Mouse (Mus musculus) embryo, embryonic 11.5 days (tissue): ENCODE results near the gene 4930503B20Rik.

Experiments
- DNase-seq: peaks from one replicate; pipeline ENCODE4 v3.0.0-alpha.2; 2012; ENCODE audit warnings: low read depth, low spot score

Gene 4930503B20Rik

DNA sequence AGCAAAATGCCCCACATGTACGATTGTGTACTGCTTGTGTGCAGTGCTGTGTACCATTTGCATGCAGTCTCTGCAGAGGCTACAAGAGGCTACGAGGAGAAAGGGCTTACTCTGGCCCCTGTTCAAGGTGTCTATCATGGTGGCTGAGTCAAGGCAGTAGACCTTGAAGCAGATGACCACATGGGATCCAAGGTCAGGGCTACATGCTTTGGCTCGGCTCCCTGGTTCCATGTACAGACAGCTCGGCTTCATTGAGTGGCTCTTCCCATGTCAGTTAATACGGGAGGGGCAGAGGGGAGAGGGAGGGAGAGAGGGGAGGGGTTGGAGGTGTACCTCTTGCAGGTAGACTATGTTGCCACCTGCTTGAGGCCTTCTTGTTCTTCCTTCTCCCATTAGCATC lies 1.3 kb upstream of the 4930503B20Rik start:
- DNase-seq, result no peak

DNA sequence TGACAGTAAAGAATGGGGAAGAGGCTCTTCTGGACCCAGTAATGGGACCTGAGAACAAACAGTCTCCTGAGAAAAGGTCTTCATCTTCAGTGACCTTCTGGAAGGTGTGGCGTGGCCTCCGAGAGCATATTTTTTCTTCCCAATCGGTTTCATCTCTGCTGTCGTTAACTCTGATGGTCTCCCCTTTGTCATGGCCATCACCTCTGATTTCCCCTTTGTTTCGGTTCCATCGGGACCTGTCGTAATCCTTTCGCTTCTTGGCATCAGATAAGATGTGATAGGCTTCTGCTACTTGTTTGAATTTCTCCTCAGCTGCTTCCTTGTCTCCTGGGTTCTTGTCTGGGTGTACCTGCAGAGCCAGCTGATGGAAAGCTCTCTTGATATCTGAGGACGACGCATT lies 401 bp downstream of the 4930503B20Rik start:
- no peak for DNase-seq

DNA sequence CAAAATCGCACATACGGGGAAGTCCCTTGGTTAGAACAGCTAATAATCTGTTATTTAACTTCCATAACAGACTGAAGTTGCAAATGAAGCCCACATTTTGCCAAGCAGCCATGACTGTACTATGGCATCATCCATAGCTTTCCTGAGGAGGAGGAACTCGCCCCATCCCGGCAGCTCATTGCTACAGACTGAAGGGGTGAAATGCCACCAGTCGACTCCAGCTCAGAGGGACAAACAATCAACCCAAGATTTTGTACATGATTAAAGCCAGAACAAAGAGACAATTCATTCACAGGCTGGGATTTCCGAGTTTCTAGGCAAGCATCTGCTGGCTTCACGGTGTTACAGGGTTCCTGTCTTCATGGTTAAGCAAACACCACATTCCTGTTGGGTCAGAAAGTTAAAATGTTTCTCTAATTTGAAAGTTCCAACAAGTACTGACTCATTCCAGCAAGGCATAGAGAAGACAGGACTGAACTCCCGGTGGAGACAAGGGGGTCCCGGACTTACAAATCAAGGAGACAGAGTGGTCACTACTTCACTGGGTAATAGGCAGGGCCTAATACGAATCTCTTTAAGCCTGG lies 1.7 kb downstream of the 4930503B20Rik start:
- no peak for DNase-seq

DNA sequence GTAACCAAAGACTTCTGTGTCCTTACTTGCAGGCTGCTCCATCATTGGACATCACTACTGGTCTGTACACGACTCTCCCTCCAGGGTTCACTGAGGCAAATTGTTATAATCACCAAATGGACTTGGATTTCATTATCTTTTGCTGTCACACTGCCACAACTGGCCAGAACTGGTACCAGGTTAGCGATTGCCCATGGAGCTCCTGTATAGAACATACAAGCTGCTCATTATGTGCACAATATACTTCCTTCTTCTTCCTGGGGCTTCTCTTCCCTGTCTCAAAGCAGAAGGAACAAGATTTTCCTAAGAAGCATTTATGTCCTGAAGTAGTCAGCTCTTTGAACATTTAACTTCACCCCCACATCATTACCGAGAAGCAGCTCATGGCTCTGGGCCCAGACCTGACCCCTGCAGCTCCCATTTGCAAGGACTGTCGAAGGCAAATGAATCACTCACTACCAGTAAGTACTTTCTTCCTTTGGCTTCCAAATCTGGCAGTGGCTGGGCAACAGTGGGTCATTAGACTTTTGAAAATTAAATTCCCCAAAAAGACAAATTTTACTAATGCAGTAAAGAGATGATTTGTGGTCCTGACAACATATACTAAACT lies 9.2 kb downstream of the 4930503B20Rik start:
- no peak for DNase-seq

DNA sequence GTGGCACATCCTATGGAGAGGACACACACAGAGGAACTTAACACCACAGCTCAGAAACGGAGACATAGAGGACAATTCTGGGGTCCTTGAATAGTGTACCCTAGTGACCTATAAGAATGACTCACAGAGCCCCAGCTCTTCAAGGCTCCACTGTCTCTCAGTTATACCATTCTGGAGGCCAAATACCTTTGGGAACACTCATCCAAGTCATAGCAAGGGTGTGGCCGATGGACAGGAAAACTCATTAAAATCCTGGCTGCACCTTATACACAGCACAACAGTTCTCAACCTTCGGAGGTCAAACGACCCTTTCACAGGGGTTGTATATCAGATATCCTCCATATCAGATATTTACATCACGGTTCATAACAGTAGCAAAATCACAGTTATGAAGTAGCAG lies 18.6 kb downstream of the 4930503B20Rik start:
- no peak for DNase-seq

DNA sequence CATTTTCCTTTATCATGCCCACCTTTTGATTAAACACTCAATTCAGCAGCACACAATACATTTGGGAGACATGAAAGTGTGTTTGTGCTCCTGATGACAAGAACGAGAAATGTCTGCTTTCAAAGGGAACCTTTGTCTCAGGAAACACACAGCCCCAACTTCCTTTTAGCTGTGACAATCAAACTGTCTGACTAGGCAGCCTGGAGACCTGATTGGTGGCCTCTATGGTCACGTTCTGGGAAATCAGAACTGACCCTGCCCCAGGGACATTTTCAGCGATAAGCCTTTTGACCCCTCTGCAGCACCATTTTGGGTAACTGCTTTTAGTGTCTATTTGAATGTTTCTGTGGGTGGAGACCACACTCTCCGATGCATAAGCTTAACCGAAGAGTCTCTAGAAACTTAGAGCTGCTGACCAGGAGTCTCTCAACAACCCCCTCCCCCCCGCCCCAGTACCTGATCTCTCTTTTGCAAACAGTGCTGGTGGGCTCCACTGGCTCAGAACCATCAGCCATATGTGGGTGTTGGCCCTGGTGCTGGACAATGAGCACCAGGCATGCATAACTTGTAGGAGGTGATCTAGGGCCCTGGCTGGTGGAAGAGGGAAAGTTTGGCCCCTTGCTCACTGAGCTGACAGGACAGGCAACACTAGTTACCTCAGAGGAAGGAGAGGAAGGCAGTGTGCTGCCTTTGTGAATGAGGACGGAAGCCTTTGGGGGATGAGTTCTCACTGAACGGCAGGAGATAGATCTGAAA lies 22.7 kb downstream of the 4930503B20Rik start:
- DNase-seq, result no peak

DNA sequence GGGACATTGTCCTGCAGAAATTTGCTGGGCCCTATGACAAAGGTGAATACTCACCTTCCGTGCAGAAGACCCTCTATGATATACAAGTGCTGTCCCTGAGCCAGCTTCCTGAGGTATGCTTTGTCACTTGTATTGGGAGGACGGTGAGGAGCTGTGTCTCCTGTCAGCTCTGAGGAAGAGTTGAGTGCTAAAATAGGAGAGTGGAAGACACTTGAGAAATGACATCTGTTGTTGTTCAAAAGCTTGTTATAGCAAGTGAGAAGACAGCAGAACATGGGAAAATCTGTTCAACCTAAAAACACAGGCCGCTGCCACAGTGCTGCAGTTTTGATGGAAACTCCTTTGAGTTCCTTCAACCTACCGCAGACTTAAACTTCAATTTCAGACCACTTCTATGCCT lies 25.4 kb downstream of the 4930503B20Rik start:
- DNase-seq, result no peak

DNA sequence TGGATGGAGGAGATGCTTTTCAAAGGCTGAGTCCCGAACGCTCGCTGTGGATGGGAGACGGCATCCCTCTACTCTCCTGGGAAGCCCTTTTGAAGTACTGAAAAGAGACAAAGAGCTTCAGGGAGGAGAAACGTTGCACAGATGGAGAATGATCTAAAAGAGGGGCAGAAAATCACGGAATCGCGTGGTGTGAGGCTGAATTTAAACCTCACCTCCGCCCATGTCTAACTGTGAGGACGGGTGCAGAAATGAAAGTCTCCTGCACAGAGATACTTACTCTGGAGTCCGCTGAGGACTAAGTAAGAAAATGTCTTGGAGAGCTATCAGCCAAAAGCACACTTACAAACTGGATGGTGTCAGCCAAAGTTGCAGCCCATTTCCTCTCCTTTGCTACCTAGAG lies 29.2 kb downstream of the 4930503B20Rik start:
- DNase-seq, result no peak

DNA sequence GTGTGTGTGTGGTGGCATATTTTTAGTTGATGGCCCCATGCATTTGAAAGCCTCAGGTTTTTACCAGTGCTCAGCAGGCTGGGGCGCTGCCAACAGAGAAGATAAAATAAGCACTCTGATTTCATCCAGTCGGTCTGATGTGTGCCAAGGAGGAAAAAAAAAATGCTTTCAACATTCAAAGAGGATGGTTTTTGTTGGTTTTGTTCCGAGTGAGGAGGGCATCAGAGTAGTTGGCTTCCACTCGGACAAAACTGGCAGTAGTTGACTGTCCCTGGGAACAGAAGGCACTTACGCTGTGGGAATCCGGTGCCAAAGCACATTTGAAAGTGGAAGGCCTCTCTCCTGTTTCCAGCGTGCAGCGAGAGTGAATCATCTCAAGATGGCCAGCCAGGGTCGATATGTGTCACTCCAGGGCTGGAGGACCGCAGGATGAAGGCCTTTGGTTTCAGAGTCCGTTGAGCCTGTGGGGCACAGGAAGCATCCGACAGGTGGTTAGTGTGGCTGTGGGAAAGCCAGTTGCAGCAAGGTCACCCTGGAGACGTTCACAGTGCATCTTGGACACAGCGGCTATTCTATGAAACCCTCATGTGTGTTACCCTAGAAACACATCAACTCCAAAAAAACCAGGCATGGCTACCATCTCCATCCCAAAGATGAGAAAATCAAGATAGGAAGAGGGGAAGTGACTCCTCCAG lies 30.4 kb downstream of the 4930503B20Rik start:
- DNase-seq, result no peak

DNA sequence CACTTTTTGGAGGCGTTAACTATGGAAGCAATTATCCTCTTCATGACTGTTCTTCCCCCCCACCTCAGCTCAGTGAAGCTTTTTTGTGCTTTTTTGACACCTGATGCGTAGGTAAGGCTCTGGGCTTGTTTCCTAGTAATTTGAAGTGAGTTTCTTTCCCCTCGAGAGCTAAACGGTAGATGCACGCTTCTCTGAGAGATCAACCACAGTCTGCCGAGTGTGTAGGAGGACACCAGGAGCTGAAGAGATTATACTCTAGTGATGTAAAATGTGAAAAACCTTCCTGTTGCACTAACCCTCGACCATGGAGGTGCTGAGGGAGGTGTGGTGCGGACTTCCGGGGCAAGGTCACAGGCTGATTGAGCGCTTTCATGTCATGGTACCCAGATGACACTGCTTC lies 31.0 kb downstream of the 4930503B20Rik start:
- no peak for DNase-seq

DNA sequence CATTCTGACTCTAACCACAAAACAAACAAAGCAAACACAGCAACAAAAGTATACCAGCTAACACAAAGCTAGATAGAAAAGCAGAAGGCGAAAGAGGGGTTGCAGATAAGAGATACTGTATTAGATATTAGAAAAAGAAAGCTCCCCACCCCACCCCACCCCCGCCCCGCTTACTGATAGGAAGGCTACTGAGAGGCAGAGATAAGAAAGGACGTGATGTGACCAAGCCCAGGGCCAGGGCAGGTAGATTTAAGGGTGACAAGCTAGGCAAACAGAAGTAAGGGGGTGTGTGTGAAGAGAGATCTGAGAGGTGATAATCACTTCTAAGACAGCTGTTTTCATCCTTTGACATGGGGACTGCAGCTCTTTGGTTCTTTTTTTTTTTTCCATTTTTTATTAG lies 32.8 kb downstream of the 4930503B20Rik start:
- DNase-seq, result no peak

DNA sequence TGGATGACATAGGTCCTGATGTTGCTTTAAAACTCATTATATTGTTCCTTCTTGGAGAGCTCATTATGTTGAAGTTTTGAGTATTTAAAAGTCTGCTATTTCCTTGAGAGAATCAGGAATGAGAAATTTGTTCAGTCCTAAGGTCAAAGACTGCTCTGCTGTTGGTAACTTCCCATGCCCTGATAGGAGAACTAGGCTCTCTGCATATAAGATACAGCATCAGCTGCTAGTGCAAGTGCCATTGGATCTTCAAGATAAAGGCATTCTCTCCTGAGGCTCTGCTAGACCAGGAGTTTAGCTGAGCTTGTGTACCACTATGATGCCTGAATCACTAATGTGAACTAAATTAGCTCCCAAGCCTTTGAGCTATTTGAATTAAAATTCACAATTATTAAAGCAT lies 33.2 kb downstream of the 4930503B20Rik start:
- DNase-seq, result no peak

DNA sequence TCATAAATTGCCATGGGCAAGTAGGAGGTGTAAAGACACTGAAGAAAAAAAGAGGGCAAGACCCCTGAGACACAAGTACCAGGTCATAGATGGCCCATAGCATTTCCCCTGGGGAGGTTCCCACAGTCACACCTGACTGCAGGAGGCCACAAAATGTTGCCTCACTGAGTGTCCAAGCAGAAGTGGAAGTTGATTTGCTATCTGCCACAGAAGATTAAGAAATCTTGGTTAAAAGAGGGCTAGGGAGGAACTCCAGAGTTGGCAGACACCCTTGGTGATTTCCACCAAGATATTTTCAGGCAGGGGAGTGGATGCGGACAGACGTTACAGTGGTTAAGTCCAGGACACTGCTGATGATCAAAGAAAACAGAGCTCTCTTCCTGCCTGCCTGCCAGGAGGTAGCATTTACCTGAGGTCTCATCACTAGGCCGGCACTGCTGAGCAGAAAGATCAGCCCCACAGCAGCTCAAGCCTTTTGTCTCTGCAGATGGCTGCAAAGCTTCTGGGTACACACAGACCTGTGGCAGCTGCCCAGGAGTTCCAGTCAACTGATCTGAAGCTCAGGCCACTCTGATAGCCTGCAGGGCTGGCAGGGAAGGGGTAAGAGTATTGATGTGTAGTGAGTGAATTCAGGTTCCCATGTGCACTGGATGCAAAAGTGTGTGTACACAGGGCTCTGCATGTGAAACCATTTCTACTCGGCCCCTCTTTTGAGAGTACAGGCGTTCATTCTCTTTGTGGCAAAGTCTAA lies 34.4 kb downstream of the 4930503B20Rik start:
- no peak for DNase-seq

DNA sequence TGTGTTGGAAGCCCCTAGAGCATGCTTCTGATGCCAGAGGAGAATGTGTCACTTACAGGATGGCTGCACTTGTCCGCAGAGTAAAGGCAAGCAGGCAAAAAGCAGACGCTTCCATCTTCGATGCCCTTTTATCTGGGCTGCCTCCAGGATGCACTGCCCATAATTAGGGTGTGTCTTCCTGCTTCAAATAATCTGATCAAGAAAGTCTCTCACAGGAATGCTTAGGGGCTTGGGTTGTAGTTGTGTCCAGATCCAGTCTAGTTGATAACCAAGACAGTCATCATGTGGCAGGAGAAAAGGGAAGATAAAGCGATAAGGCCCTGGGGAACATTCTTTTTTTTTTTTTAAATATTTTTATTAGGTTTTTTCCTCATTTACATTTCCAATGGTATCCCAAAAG lies 35.6 kb downstream of the 4930503B20Rik start, which contains the start of gene Dnase2b:
TSS of gene Dnase2b (minus strand) at position 101 of the 400 bp plus-strand sequence.
- DNase-seq, result no peak

DNA sequence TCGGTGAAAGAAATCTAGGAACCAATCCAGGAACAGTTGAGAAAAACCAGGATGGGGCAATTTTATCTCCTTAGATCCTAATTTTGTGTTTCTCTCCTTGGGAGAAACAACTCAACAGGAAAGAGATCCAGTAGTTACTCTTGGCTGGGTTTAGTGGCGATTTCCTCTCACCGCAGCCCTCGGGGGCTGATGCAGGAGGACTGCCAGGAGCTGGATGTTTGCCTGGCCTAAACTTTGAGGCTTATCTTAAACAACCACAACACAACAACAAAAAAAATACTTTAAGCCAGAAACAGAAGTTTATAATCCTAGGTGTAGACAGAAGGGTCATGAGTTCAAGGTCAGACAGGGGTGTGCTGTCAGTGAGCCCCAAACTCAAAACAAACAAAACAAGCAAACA lies 39.3 kb downstream of the 4930503B20Rik start:
- no peak for DNase-seq

DNA sequence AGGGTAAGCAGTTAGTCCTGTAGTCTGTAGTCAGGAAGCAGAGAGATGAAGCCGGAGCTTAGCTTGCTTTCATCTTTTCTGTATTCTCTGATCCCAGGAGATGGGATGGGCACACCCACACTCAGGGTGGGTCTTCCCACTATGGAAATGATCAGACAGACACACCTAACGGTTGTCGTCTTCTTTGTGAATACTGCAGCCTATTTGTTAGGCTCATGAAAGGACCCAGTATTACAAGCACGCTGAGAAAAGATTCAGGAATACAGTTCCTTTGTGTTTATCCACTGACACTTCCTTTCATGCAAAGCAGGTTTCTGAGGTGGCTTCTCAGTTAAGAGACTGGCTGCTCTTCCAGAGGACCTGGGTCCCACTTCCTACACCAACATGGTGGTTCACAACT lies 39.9 kb downstream of the 4930503B20Rik start:
- DNase-seq, result no peak

DNA sequence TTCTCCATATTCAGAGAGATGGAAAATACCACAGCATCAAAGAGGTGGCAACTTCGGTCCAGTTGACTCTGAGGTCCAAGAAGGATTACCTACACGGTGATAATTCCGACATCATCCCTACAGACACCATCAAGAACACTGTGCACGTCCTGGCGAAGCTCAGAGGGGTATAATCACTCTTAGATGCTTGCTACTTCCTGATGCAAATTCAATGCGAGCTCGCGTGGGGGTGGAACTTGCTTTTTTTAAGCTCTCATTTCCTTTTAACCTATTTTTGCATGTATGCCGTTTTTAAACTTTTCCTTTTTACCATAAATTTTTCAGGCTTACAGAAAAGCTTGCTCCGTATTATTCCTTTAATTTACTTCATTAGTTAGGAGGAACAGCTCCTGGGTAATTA lies 40.8 kb downstream of the 4930503B20Rik start:
- DNase-seq, result no peak

DNA sequence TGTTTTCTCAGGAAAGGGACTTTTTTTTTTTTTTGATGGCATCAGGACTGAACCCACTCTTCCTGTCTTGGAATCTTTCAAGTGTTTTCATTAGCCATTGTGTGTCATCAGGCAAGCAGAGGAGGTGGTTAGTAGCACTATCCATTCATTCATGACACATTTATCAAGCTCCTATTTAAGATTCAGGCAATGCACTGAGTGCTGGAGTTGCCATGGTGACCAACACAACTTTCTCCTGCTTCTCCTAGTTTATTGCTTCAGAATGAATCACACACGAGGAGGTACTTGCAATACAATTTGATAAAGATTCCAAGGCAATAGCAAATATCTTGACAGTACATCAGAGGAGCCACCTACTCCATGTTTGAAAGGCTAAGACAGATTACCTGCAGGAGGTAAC lies 43.7 kb downstream of the 4930503B20Rik start:
- DNase-seq, result no peak

DNA sequence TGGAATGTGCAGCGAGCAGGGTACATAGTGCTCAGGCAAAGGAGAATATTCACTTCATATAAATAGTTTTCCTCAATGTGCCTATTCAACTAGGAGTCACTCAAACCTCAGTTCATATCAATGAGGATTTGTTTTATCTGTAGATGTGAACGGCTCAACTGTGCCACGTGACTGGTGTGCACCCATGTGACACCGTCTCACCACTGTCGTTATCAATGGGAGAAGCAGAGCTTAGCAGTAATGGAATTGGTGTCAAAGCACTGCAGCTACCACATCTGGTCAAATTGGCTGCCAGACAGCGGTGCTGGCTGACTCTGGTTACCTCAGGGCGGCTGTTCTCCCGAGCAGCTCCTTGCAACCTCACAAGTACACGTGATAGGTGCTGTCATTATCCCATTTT lies 46.5 kb downstream of the 4930503B20Rik start:
- no peak for DNase-seq

DNA sequence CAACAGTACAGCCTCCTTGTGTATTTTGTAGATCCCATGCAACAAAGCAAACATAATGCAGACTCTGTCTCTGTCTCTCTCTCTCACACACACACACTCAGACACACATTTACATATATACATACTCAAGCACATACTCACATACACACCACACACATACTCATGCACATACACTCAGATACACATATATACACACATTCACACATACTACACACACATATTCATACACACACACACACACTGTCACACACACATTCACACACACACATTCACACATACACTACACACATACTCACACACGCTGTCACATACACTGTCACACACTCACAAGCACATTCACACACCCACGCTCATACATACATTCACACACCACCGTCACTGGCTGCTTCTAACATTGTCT lies 48.6 kb downstream of the 4930503B20Rik start:
- no peak for DNase-seq

DNA sequence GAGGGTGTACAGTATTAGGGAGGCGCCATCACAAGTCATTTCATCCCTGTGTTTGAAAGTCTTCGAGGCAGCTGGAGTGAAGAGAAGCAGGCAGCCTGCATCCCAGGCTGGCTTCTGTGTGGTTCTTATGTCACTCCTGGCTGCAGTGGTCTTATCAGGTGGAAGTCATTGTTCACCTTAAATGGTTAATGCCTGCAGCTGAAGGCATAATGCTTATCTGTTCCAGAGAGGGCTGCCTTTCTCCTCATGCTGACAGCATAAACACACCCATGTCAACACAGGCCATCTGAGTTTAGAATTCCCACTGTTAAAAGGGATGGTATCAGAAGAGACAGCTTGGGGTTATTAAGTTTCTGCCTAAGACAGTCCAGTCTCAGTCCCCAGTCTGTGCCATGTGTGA lies 49.9 kb downstream of the 4930503B20Rik start:
- no peak for DNase-seq
